Mouse (Mus musculus): Measurements from ENCODE around the gene Uqcr11. TPM values are rescaled to one million over a fixed set of nuclear protein-coding genes. Genes with fewer than 3 reads are reported as not detected.

Gene Uqcr11
- polyA plus RNA-seq, 1 experiment from 2014 or later = 1,492 TPM

GRCm38 (mm10) chr10:80397524-80398173 lies 9.0 kb downstream of the Uqcr11 start:
- WGBS = 49% methylated on average over 8 of the region's 8 CpGs
- Histone ChIP-seq H3K36me3 (ENCODE audit: control insufficient read depth, insufficient read depth) (peaks cover 38% of the 10 kb centered on the region), H3K9ac (ENCODE audit: low read length) (peak overlapping the region; percentile 96), H3K27ac (ENCODE audit: low read length) (peak overlapping the region; percentile 37; the same call in 1 of the 2 replicates), H3K4me2 (ENCODE audit: low read depth, low read length) (peak overlapping the region; percentile 90), H3K4me1 (ENCODE audit: control insufficient read depth, insufficient read depth, low read length) (peaks cover 25% of the 10 kb centered on the region), H3K27me3 (ENCODE audit: control insufficient read depth, insufficient read depth, low read length) (no peaks in the 10 kb centered on the region), H3K9me3 (replicated peaks; ENCODE audit: control insufficient read depth, low read length) (no peaks in the 10 kb centered on the region), H3K4me3 (ENCODE audit: low read length) (peak overlapping the region; percentile 81)
- ATAC-seq (replicated peaks; ENCODE audit: extremely low read depth, insufficient read depth, low FRiP score) = no peak

- no peak overlapping the region for H3K27ac ChIP-seq (ENCODE audit: low read length)
- 0 out of 2 replicates have a peak overlapping the region, but pooled peaks have one; percentile 1 for H3K4me3 ChIP-seq (ENCODE audit: low read length)
- H3K4me2 ChIP-seq (ENCODE audit: low read depth, low read length) = peak overlapping the region; percentile 90
- peaks cover 39% of the 10 kb centered on the region for H3K36me3 ChIP-seq (ENCODE audit: control insufficient read depth, insufficient read depth)
- H3K27me3 ChIP-seq (ENCODE audit: control insufficient read depth, insufficient read depth, low read length) = no peaks in the 10 kb centered on the region
- peaks cover 25% of the 10 kb centered on the region for H3K4me1 ChIP-seq (ENCODE audit: control insufficient read depth, insufficient read depth, low read length)
- ATAC-seq (replicated peaks; ENCODE audit: extremely low read depth, insufficient read depth, low FRiP score) = no peak
- H3K9ac ChIP-seq (ENCODE audit: low read length) = peak overlapping the region; percentile 96; the same call in 1 of the 2 replicates
- H3K9me3 ChIP-seq (replicated peaks; ENCODE audit: control insufficient read depth, low read length) = no peaks in the 10 kb centered on the region
- WGBS = 81% methylated on average over 11 of the region's 11 CpGs
Observed at GRCm38 (mm10) chr10:80396822-80397523, 9.7 kb downstream of the Uqcr11 start.

DNA sequence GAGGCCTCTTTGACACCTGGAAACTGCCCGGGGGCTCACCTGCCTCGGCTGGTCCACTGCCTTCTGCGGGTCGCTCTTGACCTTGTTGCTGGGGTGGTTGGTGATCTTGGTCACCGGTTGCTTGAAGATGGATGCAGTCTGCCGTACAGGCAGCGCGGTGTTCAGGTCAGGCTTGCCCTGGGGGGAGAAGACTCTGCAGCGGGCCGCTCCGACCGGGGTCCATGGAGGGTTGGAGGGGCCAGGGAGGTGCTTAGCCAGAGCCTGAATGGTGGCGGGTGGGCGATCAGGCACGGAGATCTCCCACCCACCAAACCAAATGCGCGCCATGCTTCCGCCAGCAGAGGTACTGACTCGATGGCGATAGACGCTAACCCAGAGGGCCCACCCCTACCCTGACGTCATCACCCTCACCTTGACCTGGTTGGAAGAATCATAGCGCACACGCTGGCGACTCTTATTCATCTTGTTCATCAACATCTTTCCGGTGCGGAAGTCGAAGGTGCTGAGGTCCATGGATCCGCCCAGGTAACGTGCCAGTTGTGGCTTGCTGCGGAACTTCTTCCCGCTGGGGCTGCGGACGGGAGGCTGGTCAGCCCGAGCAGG lies 11.5 kb downstream of the Uqcr11 start:
- H3K9me3 ChIP-seq (replicated peaks; ENCODE audit: control insufficient read depth, low read length) = no peaks in the 10 kb centered on the region
- WGBS = 93% methylated on average over 35 of the region's 35 CpGs
- no peaks in the 10 kb centered on the region for H3K27me3 ChIP-seq (ENCODE audit: control insufficient read depth, insufficient read depth, low read length)
- no peak overlapping the region for H3K27ac ChIP-seq (ENCODE audit: low read length)
- no peak overlapping the region for H3K4me3 ChIP-seq (ENCODE audit: low read length)
- no peak overlapping the region for H3K4me2 ChIP-seq (ENCODE audit: low read depth, low read length)
- H3K4me1 ChIP-seq (ENCODE audit: control insufficient read depth, insufficient read depth, low read length) = peaks cover 17% of the 10 kb centered on the region
- no peak overlapping the region for H3K9ac ChIP-seq (ENCODE audit: low read length)
- no peak for ATAC-seq (replicated peaks; ENCODE audit: extremely low read depth, insufficient read depth, low FRiP score)
- peaks cover 42% of the 10 kb centered on the region for H3K36me3 ChIP-seq (ENCODE audit: control insufficient read depth, insufficient read depth)

DNA sequence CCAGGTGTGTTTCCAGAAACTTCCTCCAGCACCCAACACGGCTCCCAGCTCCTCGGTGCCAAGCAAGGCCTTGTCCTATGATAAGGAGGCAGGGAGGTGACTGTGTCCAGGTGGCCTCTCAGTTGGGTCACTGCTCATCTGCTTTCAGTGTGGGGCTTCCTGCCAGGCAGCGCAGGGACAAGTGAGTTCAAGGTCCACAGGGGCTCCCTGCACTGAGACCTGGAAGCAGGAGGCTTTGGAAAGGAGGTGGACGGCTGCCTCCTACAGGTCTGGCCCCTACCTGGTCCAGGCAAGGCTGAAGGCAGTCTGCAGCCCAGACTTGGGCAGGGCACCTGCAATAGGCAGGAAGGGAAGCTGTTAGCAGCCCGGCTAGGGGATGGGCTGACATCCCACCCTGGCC lies 13.9 kb downstream of the Uqcr11 start:
- Histone ChIP-seq H3K9me3 (replicated peaks; ENCODE audit: control insufficient read depth, low read length) (no peaks in the 10 kb centered on the region), H3K4me1 (ENCODE audit: control insufficient read depth, insufficient read depth, low read length) (peaks cover 14% of the 10 kb centered on the region), H3K27ac (ENCODE audit: low read length) (no peak overlapping the region), H3K4me2 (ENCODE audit: low read depth, low read length) (no peak overlapping the region), H3K4me3 (ENCODE audit: low read length) (no peak overlapping the region), H3K36me3 (ENCODE audit: control insufficient read depth, insufficient read depth) (peaks cover 42% of the 10 kb centered on the region), H3K27me3 (ENCODE audit: control insufficient read depth, insufficient read depth, low read length) (no peaks in the 10 kb centered on the region), H3K9ac (ENCODE audit: low read length) (no peak overlapping the region)
- WGBS = 89% methylated on average over 5 of the region's 5 CpGs
- ATAC-seq (replicated peaks; ENCODE audit: extremely low read depth, insufficient read depth, low FRiP score) = no peak

DNA sequence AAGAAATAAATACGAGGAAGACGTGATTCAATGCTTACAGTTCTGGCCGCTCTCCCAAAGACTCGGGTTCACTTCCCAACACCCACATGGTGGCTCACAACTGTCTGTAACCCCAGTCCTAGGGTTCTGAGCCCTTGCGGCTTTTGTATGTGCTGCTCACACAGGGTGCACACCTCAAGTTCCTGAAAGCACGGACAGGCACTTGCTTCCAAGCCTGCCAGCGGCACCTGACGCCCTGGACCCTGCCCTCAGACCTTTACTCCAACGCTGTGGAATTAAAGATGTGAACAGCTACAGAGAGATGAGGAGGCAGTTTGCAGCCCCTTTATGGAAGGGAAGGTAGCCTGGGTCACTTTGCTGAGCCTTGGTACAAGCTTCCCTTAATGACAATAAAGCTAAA lies 15.9 kb downstream of the Uqcr11 start:
- Histone ChIP-seq H3K36me3 (ENCODE audit: control insufficient read depth, insufficient read depth) (peaks cover 42% of the 10 kb centered on the region), H3K4me2 (ENCODE audit: low read depth, low read length) (no peak overlapping the region), H3K9ac (ENCODE audit: low read length) (no peak overlapping the region), H3K27ac (ENCODE audit: low read length) (no peak overlapping the region), H3K4me1 (ENCODE audit: control insufficient read depth, insufficient read depth, low read length) (peaks cover 5% of the 10 kb centered on the region), H3K27me3 (ENCODE audit: control insufficient read depth, insufficient read depth, low read length) (no peaks in the 10 kb centered on the region), H3K4me3 (ENCODE audit: low read length) (no peak overlapping the region), H3K9me3 (replicated peaks; ENCODE audit: control insufficient read depth, low read length) (no peaks in the 10 kb centered on the region)
- WGBS = 84% methylated on average over 9 of the region's 9 CpGs
- ATAC-seq (replicated peaks; ENCODE audit: extremely low read depth, insufficient read depth, low FRiP score) = no peak

DNA sequence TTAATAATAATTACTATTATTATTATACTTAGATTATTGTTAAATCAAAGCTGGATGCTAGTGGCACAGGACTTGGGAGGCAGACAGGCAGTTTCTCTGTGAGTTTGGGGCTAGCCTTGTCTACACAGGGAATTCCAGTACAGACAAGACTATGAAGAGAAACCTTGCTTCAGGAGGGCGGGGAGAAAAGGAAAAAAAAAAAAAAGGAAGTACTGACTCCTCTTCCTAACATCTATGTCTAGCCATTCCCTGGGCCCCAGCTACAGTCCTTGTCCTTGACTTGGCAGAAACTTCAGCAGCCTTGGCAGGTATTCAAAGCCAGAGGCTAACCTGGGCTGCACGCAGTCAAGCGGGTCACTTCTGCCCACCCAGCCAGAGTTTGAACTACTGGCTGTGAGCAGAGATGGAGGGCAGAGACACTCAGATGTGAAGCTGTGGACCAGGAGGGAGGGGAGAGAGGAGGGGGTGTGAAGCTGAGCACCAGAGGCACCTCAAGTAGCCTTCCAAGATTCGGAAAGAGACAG lies 17.4 kb downstream of the Uqcr11 start:
- Histone ChIP-seq H3K27ac (ENCODE audit: low read length) (no peak overlapping the region), H3K4me3 (ENCODE audit: low read length) (no peak overlapping the region), H3K4me1 (ENCODE audit: control insufficient read depth, insufficient read depth, low read length) (peaks cover 19% of the 10 kb centered on the region), H3K36me3 (ENCODE audit: control insufficient read depth, insufficient read depth) (peaks cover 33% of the 10 kb centered on the region), H3K9ac (ENCODE audit: low read length) (no peak overlapping the region), H3K9me3 (replicated peaks; ENCODE audit: control insufficient read depth, low read length) (no peaks in the 10 kb centered on the region), H3K4me2 (ENCODE audit: low read depth, low read length) (no peak overlapping the region), H3K27me3 (ENCODE audit: control insufficient read depth, insufficient read depth, low read length) (no peaks in the 10 kb centered on the region)
- 63% methylated on average over 4 of the region's 4 CpGs for WGBS
- no peak for ATAC-seq (replicated peaks; ENCODE audit: extremely low read depth, insufficient read depth, low FRiP score)

- 38% methylated on average over 2 of the region's 2 CpGs for WGBS
- H3K4me3 ChIP-seq (ENCODE audit: low read length) = no peak overlapping the region
- no peak overlapping the region for H3K9ac ChIP-seq (ENCODE audit: low read length)
- peaks cover 28% of the 10 kb centered on the region for H3K36me3 ChIP-seq (ENCODE audit: control insufficient read depth, insufficient read depth)
- no peak overlapping the region for H3K27ac ChIP-seq (ENCODE audit: low read length)
- peaks cover 22% of the 10 kb centered on the region for H3K4me1 ChIP-seq (ENCODE audit: control insufficient read depth, insufficient read depth, low read length)
- no peak overlapping the region for H3K4me2 ChIP-seq (ENCODE audit: low read depth, low read length)
- H3K27me3 ChIP-seq (ENCODE audit: control insufficient read depth, insufficient read depth, low read length) = no peaks in the 10 kb centered on the region
- no peak for ATAC-seq (replicated peaks; ENCODE audit: extremely low read depth, insufficient read depth, low FRiP score)
- no peaks in the 10 kb centered on the region for H3K9me3 ChIP-seq (replicated peaks; ENCODE audit: control insufficient read depth, low read length)
Observed at GRCm38 (mm10) chr10:80388731-80389130, 17.9 kb downstream of the Uqcr11 start.

GRCm38 (mm10) chr10:80387522-80387959 lies 19.1 kb downstream of the Uqcr11 start, which contains the start of gene Mex3d:
TSS of gene Mex3d (minus strand) at chr10:80387659.
- H3K4me3 ChIP-seq (ENCODE audit: low read length) = peak within 1 kb of the TSS; percentile 75
- H3K36me3 ChIP-seq (ENCODE audit: control insufficient read depth, insufficient read depth) = peaks cover 23% of the 10 kb centered on the region
- no peaks in the 10 kb centered on the region for H3K9me3 ChIP-seq (replicated peaks; ENCODE audit: control insufficient read depth, low read length)
- H3K27ac ChIP-seq (ENCODE audit: low read length) = peak within 1 kb of the TSS; percentile 75
- no peaks in the 10 kb centered on the region for H3K27me3 ChIP-seq (ENCODE audit: control insufficient read depth, insufficient read depth, low read length)
- peak; percentile 77 for ATAC-seq (replicated peaks; ENCODE audit: extremely low read depth, insufficient read depth, low FRiP score)
- 0% methylated on average over 19 of the region's 61 CpGs for WGBS
- H3K9ac ChIP-seq (ENCODE audit: low read length) = peak within 1 kb of the TSS; percentile 87
- peak within 1 kb of the TSS; percentile 98 for H3K4me2 ChIP-seq (ENCODE audit: low read depth, low read length)
- H3K4me1 ChIP-seq (ENCODE audit: control insufficient read depth, insufficient read depth, low read length) = peaks cover 22% of the 10 kb centered on the region

Measured in heart, embryonic 16.5 days (tissue).